Mouse (Mus musculus): ENCODE data around the gene Tbc1d1. TPM values are rescaled to one million over a fixed set of nuclear protein-coding genes. Genes with fewer than 3 reads are reported as not detected.
A peak's percentile ranks its signal among the peaks of the same experiment; 100 is the strongest.

Tbc1d1 gene
- polyA plus RNA-seq, 1 experiment = 14.0 TPM

DNA sequence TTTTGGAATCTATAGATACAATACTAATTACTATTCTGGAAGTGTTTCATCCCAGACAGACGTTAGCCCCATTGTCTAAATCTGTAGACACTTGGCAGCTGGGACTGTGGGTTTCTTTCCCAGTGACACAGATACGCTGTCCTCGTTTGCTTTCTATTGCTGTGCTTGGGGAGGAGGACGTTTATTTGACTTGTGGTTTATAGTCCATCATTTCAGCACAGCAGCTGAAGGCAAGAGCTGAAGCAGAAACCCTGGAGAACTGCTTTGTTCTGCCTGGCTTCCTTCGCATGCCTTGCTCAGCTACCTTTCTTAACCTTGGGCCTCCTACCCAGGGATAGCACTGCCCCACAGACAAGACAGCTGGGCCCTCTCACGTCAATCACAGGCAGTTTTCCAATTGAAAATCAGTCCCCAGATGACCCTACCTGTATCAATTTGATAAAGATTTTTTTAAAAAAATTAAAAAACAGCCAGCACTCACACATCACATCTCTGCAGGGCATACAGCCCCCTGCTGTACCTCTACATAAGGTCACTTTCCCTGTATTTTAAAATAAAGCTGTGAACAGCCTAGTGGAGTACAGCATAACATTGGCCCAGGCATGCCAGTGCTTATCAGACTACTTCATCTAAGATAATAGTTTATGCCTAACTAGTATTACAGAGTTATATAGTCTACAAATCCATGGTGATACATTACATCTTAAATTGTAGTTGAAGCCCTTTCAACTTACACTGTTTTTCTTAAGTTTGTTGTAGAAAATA lies 158.4 kb downstream of the Tbc1d1 start:
- Histone ChIP-seq H3K36me3 (ENCODE audit: control insufficient read depth, insufficient read depth, low read length) (peaks cover 35% of the 10 kb centered on the region), H3K27me3 (ENCODE audit: control insufficient read depth, insufficient read depth, low read length) (no peaks in the 10 kb centered on the region), H3K4me3 (ENCODE audit: low read depth, low read length) (no peak overlapping the region), H3K4me1 (ENCODE audit: control insufficient read depth, insufficient read depth, insufficient read length, low read length) (peaks cover 5% of the 10 kb centered on the region; the same call in 1 of the 2 replicates), H3K27ac (ENCODE audit: insufficient read depth, low read depth, low read length) (no peak overlapping the region)
- WGBS = 24% methylated on average over 6 of the region's 6 CpGs
- TF ChIP-seq CTCF (IDR thresholded peaks at IDR 0.05; ENCODE audit: extremely low read depth, insufficient read length, insufficient replicate concordance, low read depth, low read length) (no peak), POLR2A (IDR thresholded peaks at IDR 0.05; ENCODE audit: low read depth, low read length) (no peak)

DNA sequence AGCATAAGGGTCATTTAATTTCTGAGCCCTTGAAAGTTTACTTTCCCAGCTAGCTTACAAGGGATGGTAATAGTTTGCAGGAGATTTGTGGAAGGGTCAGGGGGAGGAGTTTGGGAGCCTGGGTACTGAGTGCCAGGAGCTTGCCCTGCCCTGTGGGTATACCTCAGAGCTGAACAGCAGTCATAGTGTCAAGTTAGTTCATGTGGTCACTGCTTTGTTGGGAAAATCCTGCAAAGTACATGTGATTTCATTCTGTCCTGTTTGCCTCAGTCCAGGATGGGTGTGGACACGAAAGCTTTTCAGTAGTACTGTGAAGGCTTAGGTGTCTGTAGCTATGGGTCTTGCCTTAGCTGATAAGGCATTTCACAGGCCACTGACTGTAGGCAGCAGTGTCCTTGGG lies 159.0 kb downstream of the Tbc1d1 start:
- TF ChIP-seq POLR2A (IDR thresholded peaks at IDR 0.05; ENCODE audit: low read depth, low read length) (no peak), CTCF (IDR thresholded peaks at IDR 0.05; ENCODE audit: extremely low read depth, insufficient read length, insufficient replicate concordance, low read depth, low read length) (no peak)
- Histone ChIP-seq H3K4me1 (ENCODE audit: control insufficient read depth, insufficient read depth, insufficient read length, low read length) (peaks cover 5% of the 10 kb centered on the region; the same call in 1 of the 2 replicates), H3K27ac (ENCODE audit: insufficient read depth, low read depth, low read length) (no peak overlapping the region), H3K4me3 (ENCODE audit: low read depth, low read length) (no peak overlapping the region), H3K27me3 (ENCODE audit: control insufficient read depth, insufficient read depth, low read length) (no peaks in the 10 kb centered on the region), H3K36me3 (ENCODE audit: control insufficient read depth, insufficient read depth, low read length) (peaks cover 39% of the 10 kb centered on the region)
- WGBS = 79% methylated on average over 1 of the region's 1 CpGs

DNA sequence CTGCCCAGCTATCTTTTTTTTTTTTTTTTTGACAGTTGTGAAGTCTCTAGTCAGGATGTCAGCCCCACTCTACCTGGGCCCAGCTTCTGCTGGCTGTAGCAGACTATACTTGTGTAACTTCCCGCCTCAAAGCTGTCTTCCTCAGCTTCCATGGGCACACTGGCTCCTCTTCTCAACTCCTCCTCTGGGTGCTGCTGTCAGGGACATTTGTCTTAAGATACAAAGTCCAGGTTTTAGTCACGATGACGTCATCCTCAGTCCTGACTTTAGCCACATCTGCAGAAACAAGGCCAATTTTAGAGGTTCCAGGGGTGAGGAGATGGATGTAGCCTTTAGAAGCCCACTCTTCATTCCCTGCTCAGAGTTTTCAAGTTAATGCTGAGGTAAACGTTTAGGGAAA lies 167.2 kb downstream of the Tbc1d1 start:
- Histone ChIP-seq H3K4me3 (ENCODE audit: low read depth, low read length) (no peak overlapping the region), H3K4me1 (ENCODE audit: control insufficient read depth, insufficient read depth, insufficient read length, low read length) (peaks cover 9% of the 10 kb centered on the region), H3K27ac (ENCODE audit: insufficient read depth, low read depth, low read length) (no peak overlapping the region), H3K36me3 (ENCODE audit: control insufficient read depth, insufficient read depth, low read length) (peaks cover 42% of the 10 kb centered on the region), H3K27me3 (ENCODE audit: control insufficient read depth, insufficient read depth, low read length) (no peaks in the 10 kb centered on the region)
- no peak for TF ChIP-seq CTCF (IDR thresholded peaks at IDR 0.05; ENCODE audit: extremely low read depth, insufficient read length, insufficient replicate concordance, low read depth, low read length)
- 55% methylated on average over 4 of the region's 4 CpGs for WGBS

DNA sequence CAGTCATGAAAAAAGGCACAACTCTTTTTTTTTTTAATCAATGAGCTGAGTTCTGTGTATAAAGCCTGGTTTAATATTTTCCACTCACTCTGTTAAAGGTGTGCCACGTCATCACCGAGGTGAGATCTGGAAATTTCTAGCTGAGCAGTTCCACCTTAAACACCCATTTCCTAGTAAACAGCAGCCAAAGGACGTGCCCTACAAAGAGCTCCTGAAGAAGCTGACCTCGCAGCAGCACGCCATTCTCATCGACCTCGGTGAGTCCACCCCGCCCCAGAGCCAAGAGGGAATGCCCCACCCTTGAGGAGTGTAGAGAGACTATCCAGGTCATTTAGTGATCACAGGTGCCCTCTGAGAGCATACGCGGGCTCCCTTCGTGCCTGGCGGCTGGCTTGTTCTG lies 168.2 kb downstream of the Tbc1d1 start:
- no peak overlapping the region for H3K27ac ChIP-seq (ENCODE audit: insufficient read depth, low read depth, low read length)
- H3K4me3 ChIP-seq (ENCODE audit: low read depth, low read length) = no peak overlapping the region
- 69% methylated on average over 12 of the region's 12 CpGs for WGBS
- no peaks in the 10 kb centered on the region for H3K27me3 ChIP-seq (ENCODE audit: control insufficient read depth, insufficient read depth, low read length)
- H3K36me3 ChIP-seq (ENCODE audit: control insufficient read depth, insufficient read depth, low read length) = peaks cover 45% of the 10 kb centered on the region
- TF ChIP-seq POLR2A (IDR thresholded peaks at IDR 0.05; ENCODE audit: low read depth, low read length) (no peak), CTCF (IDR thresholded peaks at IDR 0.05; ENCODE audit: extremely low read depth, insufficient read length, insufficient replicate concordance, low read depth, low read length) (no peak)
- peaks cover 9% of the 10 kb centered on the region for H3K4me1 ChIP-seq (ENCODE audit: control insufficient read depth, insufficient read depth, insufficient read length, low read length)

DNA sequence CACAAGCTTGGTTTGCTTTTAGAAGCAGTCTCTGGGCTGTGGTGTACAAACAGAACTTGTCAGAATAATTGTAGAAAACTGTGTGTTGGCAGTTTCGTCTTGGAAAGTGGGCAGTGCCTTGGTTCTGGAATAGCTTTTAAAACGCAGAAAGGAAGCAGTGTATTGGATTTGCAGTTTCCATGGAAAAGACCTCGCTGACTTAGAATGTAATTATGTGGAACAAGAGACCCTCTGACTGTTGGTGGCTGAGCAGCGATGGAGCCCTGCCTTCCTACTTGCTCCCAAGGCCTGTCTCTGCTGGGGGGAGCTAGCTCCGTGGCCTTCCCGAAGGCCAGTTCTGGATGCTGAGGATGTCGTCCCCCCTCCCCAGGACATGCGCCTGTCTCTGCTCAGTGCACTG lies 168.8 kb downstream of the Tbc1d1 start:
- H3K4me3 ChIP-seq (ENCODE audit: low read depth, low read length) = no peak overlapping the region
- H3K36me3 ChIP-seq (ENCODE audit: control insufficient read depth, insufficient read depth, low read length) = peaks cover 42% of the 10 kb centered on the region
- 94% methylated on average over 8 of the region's 8 CpGs for WGBS
- H3K4me1 ChIP-seq (ENCODE audit: control insufficient read depth, insufficient read depth, insufficient read length, low read length) = peaks cover 9% of the 10 kb centered on the region
- TF ChIP-seq CTCF (IDR thresholded peaks at IDR 0.05; ENCODE audit: extremely low read depth, insufficient read length, insufficient replicate concordance, low read depth, low read length) (no peak), POLR2A (IDR thresholded peaks at IDR 0.05; ENCODE audit: low read depth, low read length) (no peak)
- no peak overlapping the region for H3K27ac ChIP-seq (ENCODE audit: insufficient read depth, low read depth, low read length)
- H3K27me3 ChIP-seq (ENCODE audit: control insufficient read depth, insufficient read depth, low read length) = no peaks in the 10 kb centered on the region

DNA sequence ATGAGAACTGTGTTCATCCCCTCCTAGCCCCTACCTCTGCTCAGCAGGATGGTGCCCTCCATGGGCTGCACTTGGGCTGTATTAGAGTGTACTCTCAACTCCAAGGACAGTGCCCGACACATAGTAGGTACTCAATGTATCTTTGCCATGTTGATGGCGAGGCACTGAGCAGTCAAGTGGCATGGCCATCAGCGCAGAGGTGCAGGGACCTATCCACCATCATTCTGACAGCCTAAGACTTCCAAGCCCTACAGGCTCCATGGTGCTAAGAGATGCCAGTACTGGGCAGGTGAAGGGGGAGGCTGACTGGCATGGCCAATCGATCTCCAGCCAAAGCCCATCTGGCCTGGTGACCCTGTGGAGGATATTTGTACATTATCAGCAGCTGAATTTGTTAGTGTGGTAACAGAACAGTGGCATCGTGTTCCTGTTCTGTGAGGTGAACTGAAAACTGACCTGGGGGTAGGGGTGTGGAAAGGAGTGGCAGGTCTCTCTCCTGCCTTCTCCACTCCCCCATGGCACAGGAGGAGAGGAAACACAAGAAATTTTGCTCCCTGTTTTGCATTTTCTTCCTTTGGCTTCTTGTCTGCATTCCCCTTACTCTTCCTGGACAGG lies 169.7 kb downstream of the Tbc1d1 start:
- Histone ChIP-seq H3K27ac (ENCODE audit: insufficient read depth, low read depth, low read length) (peak overlapping the region; percentile 35; the same call in 1 of the 2 replicates), H3K36me3 (ENCODE audit: control insufficient read depth, insufficient read depth, low read length) (peaks cover 40% of the 10 kb centered on the region), H3K4me3 (ENCODE audit: low read depth, low read length) (no peak overlapping the region), H3K4me1 (ENCODE audit: control insufficient read depth, insufficient read depth, insufficient read length, low read length) (peaks cover 9% of the 10 kb centered on the region), H3K27me3 (ENCODE audit: control insufficient read depth, insufficient read depth, low read length) (no peaks in the 10 kb centered on the region)
- TF ChIP-seq POLR2A (IDR thresholded peaks at IDR 0.05; ENCODE audit: low read depth, low read length) (no peak), CTCF (IDR thresholded peaks at IDR 0.05; ENCODE audit: extremely low read depth, insufficient read length, insufficient replicate concordance, low read depth, low read length) (no peak)
- WGBS = 83% methylated on average over 5 of the region's 5 CpGs

DNA sequence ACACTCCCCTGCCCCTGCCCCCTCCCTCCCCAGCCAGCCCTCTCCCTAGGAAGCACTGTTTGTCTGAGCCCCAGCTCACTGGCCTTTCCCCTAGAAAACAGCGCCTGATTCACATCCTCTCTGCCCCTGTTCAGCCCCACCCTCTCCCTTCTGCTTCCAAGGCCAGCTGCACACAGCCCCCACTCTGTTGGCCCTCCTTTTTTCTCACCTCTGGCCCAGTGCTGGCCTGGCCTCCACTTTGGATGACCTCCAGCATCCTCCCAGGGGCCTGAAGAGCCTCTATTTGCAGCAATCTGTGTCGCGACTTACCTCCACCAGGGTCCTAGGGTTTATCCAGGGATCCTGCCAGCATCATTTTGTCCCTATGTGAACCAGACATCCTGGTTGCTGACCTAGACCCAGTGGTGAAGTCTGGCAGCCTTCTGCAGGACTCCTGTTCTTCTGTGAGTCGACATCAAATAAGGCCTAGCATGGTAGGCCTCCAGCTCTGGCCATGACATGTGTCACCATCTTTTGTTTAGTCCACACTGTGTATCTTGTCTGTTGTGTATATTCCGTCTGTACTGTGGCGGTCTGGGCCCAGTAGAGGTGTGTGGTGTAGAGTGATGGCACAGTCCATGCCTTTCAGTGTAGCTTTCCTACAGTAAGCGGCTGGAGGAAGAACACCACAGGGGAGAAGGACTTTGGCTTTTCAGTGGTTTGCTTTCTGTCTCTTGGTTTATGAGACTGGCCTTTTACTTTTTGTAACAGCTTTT lies 170.5 kb downstream of the Tbc1d1 start:
- 77% methylated on average over 7 of the region's 7 CpGs for WGBS
- H3K27ac ChIP-seq (ENCODE audit: insufficient read depth, low read depth, low read length) = peak overlapping the region; percentile 32
- peaks cover 39% of the 10 kb centered on the region for H3K36me3 ChIP-seq (ENCODE audit: control insufficient read depth, insufficient read depth, low read length)

More for the DNA sequence above, 170.5 kb downstream of the Tbc1d1 start:
- H3K27me3 ChIP-seq (ENCODE audit: control insufficient read depth, insufficient read depth, low read length) = no peaks in the 10 kb centered on the region
- H3K4me1 ChIP-seq (ENCODE audit: control insufficient read depth, insufficient read depth, insufficient read length, low read length) = peaks cover 9% of the 10 kb centered on the region
- TF ChIP-seq CTCF (IDR thresholded peaks at IDR 0.05; ENCODE audit: extremely low read depth, insufficient read length, insufficient replicate concordance, low read depth, low read length) (no peak), POLR2A (IDR thresholded peaks at IDR 0.05; ENCODE audit: low read depth, low read length) (no peak)
- H3K4me3 ChIP-seq (ENCODE audit: low read depth, low read length) = no peak overlapping the region

All from small intestine, adult 2 months (tissue).